Mouse (Mus musculus) MEL-GATA-1-ER (cell line): ENCODE results near the gene Cwc22.

Experiments
- DNase-seq: peaks from one replicate; pipeline ENCODE4 v3.0.0-alpha.2; 2012; ENCODE audit warnings: low read depth; ENCODE audit errors: extremely low read depth

Cwc22 gene

DNA sequence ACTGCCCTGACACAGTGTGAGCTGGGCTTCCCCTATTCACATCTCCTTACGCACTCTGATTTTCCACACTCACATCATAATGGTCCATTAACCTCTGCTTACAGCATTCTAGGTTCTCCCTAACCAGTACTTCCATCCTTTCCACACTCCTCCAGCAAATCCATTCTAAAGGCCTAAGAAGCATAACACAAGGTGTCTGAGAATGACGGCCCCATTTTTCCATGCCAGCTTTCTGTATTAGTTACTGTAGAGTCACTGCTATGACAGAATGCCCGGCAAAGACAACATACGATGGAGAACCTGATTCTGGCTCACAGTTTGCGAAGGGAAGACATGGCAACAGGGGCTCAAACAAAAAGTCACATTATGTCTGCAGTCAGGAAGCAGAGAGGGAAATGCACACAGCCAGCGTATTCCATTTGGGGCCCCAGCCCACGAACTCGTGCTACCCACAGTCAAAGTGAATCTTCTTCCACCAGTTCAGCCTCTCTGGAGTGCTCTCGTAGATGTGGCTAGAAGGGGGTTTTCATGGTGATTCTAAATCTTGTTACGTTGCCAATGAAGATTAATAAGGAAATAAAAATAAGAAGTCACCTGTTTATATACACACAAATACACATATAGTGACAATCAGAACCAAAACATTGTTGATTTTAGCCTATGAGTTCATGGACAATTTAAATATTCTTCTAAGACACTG, 68.9 kb downstream of the Cwc22 start:
- no peak for DNase-seq

DNA sequence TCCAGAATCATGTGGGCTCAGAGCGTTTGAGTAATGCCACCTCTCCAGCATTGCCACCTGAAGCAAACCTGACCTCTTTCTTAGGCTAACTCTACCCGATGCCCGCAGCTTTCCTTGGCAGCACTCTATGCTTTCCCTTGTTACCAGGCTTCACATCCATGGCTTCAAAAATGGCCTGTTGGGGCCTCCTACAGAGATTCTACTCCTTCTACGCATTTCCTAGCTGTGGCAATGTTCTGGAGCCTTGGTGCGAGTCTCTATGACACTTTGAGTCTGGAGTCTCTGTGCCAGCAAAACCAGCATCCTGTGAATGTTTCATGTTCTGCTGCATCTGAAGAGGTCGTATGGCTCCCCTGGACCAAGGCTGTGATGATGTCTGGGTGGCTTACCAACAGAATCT, 69.8 kb downstream of the Cwc22 start:
- no peak for DNase-seq

DNA sequence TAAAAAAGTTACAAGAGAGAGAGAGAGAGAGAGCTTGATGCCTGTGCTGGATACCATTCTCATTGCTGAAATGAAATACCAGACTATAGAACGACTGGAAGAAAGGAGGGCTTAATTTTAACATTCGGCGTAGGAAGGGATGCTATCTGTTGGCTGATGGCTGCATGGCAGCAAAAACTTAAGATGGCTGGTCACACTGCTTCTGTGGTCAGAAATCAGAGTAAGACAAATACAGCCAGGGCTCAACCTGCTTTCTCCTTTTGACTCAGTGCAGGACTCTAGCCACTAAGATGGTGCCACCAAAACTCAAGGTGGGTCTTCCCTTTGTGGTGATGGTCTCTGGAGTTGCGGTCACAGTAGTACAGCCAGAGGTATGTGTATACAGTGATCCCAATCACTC, 70.7 kb downstream of the Cwc22 start:
- no peak for DNase-seq

DNA sequence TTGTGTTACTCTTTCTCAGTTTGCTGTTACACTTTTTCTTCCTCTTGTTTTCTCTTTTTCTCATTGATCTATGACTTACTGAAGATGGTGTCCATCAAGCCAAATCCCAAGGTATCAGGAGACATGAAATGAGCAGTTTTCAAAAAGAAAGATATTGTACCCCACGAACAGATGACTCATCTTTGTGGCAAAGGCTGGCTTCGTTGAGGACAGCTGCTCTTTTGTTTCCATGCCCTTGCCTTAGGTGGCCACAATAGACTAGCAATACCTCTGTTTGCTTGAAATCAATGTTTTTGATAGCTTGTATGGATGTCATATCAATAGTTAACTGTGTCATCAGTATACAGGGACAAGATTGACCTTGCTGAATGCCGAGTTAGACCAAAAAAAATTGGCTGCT, 71.5 kb downstream of the Cwc22 start:
- no peak for DNase-seq

DNA sequence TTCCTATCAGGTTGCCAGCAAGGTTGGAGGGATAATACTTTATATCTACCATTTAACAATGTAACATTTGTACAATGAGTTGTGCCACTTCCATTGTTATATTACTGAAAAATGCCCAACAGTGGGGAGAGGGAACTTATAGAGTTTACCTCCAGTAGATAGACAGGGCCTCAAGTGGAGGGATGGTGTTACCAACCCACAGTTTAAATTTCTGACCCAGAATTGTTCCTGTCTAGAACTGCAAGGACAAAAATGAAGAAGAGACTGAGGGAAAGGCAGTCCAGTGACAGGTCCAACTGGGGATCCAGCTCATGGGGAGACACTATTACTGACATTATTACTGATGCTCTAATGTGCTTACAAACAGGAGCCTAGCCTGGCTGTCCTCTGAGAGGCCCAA, 72.4 kb downstream of the Cwc22 start:
- no peak for DNase-seq

DNA sequence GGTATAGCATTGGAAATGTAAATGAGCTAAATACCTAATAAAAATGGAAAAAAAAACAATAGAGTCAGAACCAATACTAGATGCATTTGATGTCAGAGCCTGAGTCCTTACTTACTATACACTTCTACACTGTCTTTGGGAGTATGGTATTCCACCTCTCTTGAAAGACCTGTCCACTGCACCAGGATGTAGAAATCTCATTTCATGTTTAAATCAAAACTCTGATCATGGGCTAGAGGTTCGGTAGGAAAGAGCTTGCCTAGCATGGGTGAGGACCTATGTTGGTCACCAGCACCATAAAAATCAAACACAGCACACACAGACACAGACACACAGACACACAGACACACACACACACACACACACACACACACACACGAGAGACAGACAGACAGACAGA, 73.5 kb downstream of the Cwc22 start:
- DNase-seq, result no peak

DNA sequence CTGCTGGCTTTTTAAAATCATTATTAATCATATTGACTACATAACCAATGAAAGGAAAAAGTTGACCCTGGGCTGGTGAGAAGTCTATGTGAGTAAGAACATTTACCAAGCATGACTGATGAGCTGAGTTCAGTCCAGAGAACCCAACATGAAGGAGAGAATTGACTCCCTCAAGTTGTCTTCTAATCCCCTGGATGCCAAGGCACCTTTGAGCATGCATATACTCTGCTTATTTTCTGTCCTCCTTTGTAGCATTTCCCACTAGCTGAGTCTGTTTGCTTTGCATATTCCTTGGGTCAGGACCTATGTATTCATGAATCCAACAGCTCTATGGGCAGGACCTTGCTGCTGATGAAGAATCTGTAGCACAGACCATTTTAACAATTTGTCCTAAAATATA, 75.0 kb downstream of the Cwc22 start:
- no peak for DNase-seq

DNA sequence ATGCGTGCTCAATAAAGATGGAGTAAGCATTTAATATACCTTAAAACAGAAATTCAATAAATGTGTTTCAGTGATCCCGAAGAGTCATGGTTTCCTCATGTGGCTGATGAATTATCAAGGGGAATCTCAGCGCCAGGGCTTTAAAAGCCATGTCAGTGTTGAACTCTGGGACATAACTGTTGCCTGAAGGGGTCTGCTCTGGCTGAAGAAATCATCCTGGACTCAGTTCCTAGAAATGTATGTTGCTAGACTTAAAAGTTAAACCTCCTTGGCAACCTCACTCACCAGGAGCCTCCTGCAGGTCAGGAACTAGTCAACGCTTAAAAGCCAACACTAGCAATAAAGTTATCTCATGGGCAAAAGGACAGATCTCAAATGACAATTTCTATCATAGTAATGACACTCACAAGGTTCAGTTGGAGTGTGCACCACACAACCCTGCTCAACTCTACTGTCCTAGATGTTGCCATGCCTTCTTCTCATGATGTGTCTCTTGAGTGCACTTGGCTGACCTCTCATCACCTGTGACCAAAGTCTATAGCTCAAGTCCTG, 76.4 kb downstream of the Cwc22 start:
- no peak for DNase-seq

DNA sequence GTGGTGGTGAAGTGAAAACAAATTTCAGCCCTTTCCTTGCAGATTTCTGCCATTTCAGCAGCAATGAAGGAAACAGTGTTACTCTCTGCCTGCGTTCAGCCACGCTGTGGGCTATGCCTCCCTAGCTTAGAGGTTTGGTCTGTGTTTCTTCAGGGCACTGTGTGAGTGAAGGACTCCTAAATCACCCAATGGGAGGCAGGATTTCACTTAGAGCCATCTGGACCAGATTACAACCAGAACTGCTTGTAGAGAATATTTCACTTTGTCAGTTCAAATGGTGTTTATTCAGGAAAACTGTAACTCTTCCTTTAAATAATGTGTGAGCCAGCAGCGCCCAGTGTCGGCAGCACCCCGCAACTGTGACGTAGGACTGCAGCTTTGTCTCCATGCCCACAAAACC, 82.2 kb downstream of the Cwc22 start:
- no peak for DNase-seq

DNA sequence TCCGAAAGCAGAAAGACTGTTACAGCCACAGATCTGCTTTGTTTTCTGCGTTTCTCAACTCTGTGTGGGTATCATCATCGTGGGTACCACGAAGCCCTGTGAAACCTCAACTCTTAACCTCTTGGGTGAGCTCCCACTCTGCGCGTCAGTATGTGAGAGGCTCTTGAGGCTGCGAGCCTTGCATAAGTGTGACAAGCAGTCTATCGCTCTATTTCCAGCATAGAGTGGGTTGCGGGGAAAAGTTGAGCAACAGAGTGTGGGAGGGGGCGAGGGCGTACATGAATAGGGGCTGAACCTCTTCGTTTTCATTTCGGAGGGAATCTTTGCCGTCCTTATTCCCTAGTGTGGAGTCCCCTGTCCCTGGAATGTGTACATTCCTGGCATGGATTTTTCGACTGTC, 82.7 kb downstream of the Cwc22 start:
- DNase-seq, result no peak

DNA sequence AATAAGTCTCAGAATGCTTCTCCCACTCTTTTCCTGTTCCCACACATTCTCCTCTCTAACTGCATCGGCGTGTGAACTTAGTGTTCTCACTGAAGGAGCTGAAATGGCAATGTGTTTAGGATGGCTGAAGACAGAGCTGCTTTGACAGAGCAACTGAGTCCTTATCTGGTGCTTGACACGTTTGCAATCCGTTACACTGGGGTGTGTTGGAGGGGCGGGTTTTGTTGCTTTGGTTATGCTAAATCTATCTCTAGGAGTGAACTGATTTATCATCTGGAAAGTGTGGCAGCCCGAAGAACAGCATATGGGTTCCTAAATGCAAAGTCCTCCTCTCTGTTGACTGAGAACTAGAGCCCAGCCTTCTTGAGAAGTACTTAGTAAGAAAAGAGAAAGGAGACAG, 104.7 kb downstream of the Cwc22 start:
- no peak for DNase-seq

DNA sequence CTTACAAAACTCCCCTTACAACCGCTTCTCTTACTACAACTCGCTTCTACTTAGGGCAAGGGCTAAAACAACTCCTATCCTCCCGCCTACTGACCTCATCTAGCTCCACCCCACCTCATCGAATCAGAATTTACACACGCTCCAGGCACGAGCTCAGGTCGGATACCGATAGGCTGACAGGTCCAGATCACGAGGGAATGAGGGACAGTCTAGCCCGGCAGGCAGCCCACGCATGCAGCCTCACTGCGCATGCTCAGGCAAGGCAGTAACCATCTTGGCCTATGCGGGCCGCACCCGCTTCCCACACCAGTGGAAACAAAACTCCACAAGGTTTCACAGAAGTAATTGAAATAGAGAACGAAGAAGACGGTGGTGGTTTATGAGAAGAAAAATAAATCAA, 106.6 kb downstream of the Cwc22 start:
- no peak for DNase-seq

DNA sequence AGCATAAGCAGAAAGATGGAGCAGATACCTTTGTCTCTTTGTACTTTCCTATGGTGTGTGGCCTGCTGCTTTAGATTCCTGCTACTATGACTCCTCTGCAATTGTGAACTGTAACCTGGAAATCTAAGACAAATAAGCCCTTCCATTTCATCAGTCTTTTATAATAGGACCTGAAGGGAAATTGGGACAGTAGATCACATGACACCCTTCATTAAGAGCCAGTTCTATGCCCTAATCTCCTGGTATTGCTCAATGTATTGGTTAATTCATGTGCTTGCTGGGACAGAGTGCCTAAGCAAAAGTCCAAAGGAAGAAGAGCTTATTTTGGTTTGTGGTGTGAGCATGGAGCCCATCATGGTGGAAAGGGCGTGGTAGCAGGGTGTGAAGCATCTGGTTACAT, 107.5 kb downstream of the Cwc22 start:
- DNase-seq, result no peak

DNA sequence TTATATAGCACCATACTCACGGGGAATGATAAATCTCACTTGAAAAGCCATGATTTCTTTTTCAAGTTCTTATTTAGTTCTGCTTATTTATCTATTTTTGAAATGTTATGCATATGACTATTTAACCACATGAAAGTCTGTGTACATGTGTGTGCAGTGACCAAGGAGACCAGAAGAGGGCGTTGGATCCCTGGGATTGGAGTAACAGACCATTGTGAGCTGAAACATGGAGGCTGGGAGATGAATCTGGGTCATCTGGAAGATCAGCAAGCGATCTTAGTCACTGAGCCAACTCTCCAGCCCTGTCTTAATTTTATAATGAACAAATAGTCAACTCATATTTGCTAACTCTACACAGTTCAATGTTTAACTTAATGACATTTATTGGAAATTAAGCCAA, 110.4 kb downstream of the Cwc22 start:
- no peak for DNase-seq
